Mouse (Mus musculus) spleen, adult 2 months (tissue): ENCODE results near the gene Neurl2. TPM values are rescaled to one million over a fixed set of nuclear protein-coding genes. Genes with fewer than 3 reads are reported as not detected.
A peak's percentile ranks its signal among the peaks of the same experiment; 100 is the strongest.
"Not testable (repeated sequence)": the region's sequence is repeated elsewhere in the genome, so short reads cannot be mapped to it uniquely, and the experiment has no call there.

Source experiments
- DNase-seq, 2 experiments: peaks; one replicate each; pipeline versions ENCODE4 v3.0.0 to v3.0.0-alpha.2; 2012 to 2021; ENCODE audit warnings: low spot score in 2 of 2, low read depth in 1 of 2
- H3K27ac ChIP-seq: fragments of 200-500 bp; 2 replicates; pipeline ENCODE4 v1.5.1; 2012; ENCODE audit warnings: low read length, inconsistent platforms; ENCODE audit not compliant: insufficient read depth
- H3K27me3 ChIP-seq: fragments of 200-500 bp; 2 replicates; pipeline ENCODE4 v1.6.1; 2012; ENCODE audit warnings: mild to moderate bottlenecking, moderate library complexity, low read length, inconsistent platforms; ENCODE audit not compliant: control insufficient read depth, insufficient read depth
- H3K36me3 ChIP-seq: fragments of 200-500 bp; 2 replicates; pipeline ENCODE4 v1.6.1; 2012; ENCODE audit warnings: mild to moderate bottlenecking, low read length, inconsistent platforms; ENCODE audit not compliant: control insufficient read depth, insufficient read depth
- H3K4me1 ChIP-seq: fragments of 200-500 bp; 2 replicates; pipeline ENCODE4 v1.6.1; 2011; ENCODE audit warnings: inconsistent platforms; ENCODE audit not compliant: control insufficient read depth, insufficient read depth, insufficient read length
- H3K4me3 ChIP-seq: fragments of 200-500 bp; 2 replicates; pipeline ENCODE4 v1.5.1; 2011; ENCODE audit warnings: mild to moderate bottlenecking, inconsistent platforms; ENCODE audit not compliant: insufficient read depth, insufficient read length; ENCODE audit errors: extremely low read depth
- CTCF ChIP-seq: fragments of 200-500 bp; IDR thresholded peaks from 2 replicates; pipeline ENCODE4 v1.5.1; 2011; ENCODE audit warnings: mild to moderate bottlenecking, inconsistent platforms; ENCODE audit not compliant: insufficient read depth, insufficient read length, insufficient replicate concordance; ENCODE audit errors: extremely low read depth
- POLR2A ChIP-seq: fragments of 200-500 bp; IDR thresholded peaks from 2 replicates; pipeline ENCODE4 v1.6.1; 2011; ENCODE audit warnings: low read depth, low read length, inconsistent platforms
- WGBS: fragments of 180-500 bp; shearing (Covaris S2); methylation state at CpG from one replicate; pipeline ENCODE4 v1.1.7; 2018; 5-methylcytosine and 5-hydroxymethylcytosine counted together
- polyA plus RNA-seq: library from polyadenylated mRNA; depleted of rRNA; stranded (reverse); fragments of >200 nt; gene quantifications from 2 replicates; pipeline ENCODE4 v1.2.3, GENCODE M21; 2012

Neurl2 gene
- polyA plus RNA-seq, 1 experiment: 5.7 TPM

DNA sequence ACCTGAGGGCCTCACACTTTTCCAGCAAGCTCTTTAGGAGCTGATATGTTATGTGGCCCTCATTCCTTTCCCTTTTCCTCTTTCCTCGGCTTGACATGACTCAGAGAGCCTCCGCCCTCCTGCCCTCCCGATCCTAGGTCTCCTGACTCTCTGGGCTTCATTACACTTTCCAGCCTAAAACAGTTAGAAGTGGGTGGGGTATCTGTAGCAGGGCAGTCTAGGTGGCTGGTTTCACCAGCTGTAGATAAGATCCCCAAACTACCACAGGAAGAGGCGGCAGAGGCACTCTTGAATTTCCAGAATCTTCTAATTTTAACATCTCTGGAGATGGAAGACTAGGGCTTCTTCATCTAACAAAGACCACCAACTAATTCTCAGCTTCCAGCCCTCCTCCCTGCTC, 31.3 kb upstream of the Neurl2 start:
- TF ChIP-seq CTCF (no peak), POLR2A (no peak)
- Histone ChIP-seq H3K27me3 (no peaks in the 10 kb centered on the region; the same call in 1 of the 2 replicates), H3K27ac (no peak overlapping the region), H3K4me1 (peaks cover 16% of the 10 kb centered on the region), H3K4me3 (no peak overlapping the region), H3K36me3 (no peaks in the 10 kb centered on the region)
- WGBS: 79% methylated on average over 4 of the region's 4 CpGs
- DNase-seq: no peak

DNA sequence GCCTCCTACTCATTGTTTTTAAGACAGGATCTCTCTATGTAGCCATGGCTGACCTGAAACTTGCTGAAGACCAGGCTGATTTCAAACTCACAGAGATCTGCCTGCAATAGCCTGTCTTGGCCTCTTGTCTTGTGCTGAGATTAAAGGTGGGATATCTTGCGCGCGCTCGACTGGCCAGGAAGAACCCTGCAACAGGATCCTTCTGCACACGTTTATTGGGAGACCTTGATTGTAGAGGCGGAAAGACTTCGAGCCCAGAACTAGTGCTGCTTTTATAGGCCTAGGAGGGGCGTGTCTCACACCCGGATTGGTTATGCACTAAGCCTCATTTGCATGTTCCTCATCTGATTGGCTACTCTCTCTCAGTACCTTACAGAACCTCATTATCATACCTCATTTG, 30.2 kb upstream of the Neurl2 start:
- WGBS: 95% methylated on average over 8 of the region's 9 CpGs

GRCm38 (mm10) chr2:164862179-164862861, 29.1 kb upstream of the Neurl2 start:
- TF ChIP-seq POLR2A (no peak), CTCF (no peak)
- peaks cover 18% of the 10 kb centered on the region for H3K4me1 ChIP-seq
- H3K27me3 ChIP-seq: peaks cover 6% of the 10 kb centered on the region
- no peaks in the 10 kb centered on the region for H3K36me3 ChIP-seq
- peak overlapping the region; percentile 53 for H3K27ac ChIP-seq
- DNase-seq: no peak
- no peak overlapping the region for H3K4me3 ChIP-seq
- 29% methylated on average over 9 of the region's 9 CpGs for WGBS

More for the DNA sequence above, 30.2 kb upstream of the Neurl2 start:
- H3K4me3 ChIP-seq, H3K27me3 ChIP-seq, H3K27ac ChIP-seq, DNase-seq, H3K36me3 ChIP-seq: not testable (repeated sequence)
- H3K4me1 ChIP-seq: peaks cover 13% of the 10 kb centered on the region

DNA sequence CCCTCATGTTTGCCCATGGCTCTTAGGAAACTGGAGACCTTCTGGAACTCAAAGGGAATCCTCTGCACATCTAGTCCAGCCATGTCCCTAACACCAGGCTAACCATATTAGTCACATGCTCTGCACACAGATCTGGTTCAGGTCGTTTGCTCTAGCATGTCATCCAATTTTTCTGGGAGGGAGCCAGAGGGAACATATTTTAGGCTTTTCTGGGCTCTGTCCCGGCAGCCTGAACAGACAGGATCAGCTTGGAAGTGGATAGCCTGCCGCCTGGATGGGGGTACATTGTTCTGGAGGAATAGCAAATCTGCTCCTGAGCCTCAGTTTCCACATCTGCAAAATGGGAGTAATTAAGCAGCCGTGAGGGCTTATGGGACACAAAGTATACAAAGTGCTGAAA, 27.8 kb upstream of the Neurl2 start:
- peaks cover 17% of the 10 kb centered on the region for H3K4me1 ChIP-seq
- WGBS: 73% methylated on average over 4 of the region's 4 CpGs
- no peak overlapping the region for H3K4me3 ChIP-seq
- no peak overlapping the region for H3K27ac ChIP-seq
- H3K27me3 ChIP-seq: peaks cover 10% of the 10 kb centered on the region
- no peak for DNase-seq
- TF ChIP-seq CTCF (no peak), POLR2A (no peak)
- no peaks in the 10 kb centered on the region for H3K36me3 ChIP-seq

- H3K36me3 ChIP-seq: no peaks in the 10 kb centered on the region
- 69% methylated on average over 9 of the region's 9 CpGs for WGBS
- DNase-seq: no peak
- no peak overlapping the region for H3K4me3 ChIP-seq
- H3K4me1 ChIP-seq: peaks cover 17% of the 10 kb centered on the region
- TF ChIP-seq POLR2A (no peak), CTCF (no peak)
- no peak overlapping the region for H3K27ac ChIP-seq
- H3K27me3 ChIP-seq: peaks cover 10% of the 10 kb centered on the region
Measured at GRCm38 (mm10) chr2:164859640-164860432, 26.6 kb upstream of the Neurl2 start.

DNA sequence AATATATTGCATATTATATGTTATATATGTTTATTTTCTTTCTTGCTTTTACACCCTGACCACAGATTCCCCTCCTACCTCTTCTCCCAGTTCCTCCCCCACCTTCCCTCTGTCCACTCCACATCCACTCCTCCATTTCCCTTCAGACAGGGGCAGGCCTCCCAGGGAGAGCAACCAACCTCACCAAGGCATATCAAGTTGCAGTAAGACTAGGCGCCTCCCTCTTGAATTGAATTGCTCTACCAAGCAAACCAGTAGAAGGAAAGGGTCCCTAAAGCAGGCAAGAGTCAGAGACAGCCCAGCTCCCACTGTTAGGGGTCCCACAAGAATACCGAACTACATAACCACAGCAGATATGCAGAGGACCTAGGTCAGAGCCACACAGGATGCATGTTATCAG, 25.9 kb upstream of the Neurl2 start:
- H3K27ac ChIP-seq: no peak overlapping the region
- H3K27me3 ChIP-seq: peaks cover 10% of the 10 kb centered on the region
- 72% methylated on average over 2 of the region's 2 CpGs for WGBS

More for the DNA sequence above, 25.9 kb upstream of the Neurl2 start:
- Histone ChIP-seq H3K36me3 (no peaks in the 10 kb centered on the region), H3K4me1 (peaks cover 17% of the 10 kb centered on the region), H3K4me3 (no peak overlapping the region)
- no peak for TF ChIP-seq CTCF
- no peak for TF ChIP-seq POLR2A
- no peak for DNase-seq
